Mouse (Mus musculus): ENCODE data around the gene Ppp2r1b. TPM values are rescaled to one million over a fixed set of nuclear protein-coding genes. Genes with fewer than 3 reads are reported as not detected.

The Ppp2r1b gene
- polyA plus RNA-seq, 1 experiment = 12.9 TPM

- Histone ChIP-seq H3K36me3 (ENCODE audit: control insufficient read depth, insufficient read depth) (peaks cover 14% of the 10 kb centered on the region), H3K27me3 (ENCODE audit: control insufficient read depth, insufficient read depth, insufficient read length) (no peaks in the 10 kb centered on the region), H3K4me2 (ENCODE audit: low read depth) (no peak overlapping the region), H3ac (ENCODE audit: control insufficient read depth, insufficient read length) (no peak overlapping the region), H3K4me3 (no peak overlapping the region), H3K79me2 (ENCODE audit: control insufficient read depth, insufficient read depth) (no peaks in the 10 kb centered on the region)
- TF ChIP-seq USF1 (IDR thresholded peaks at IDR 0.05; ENCODE audit: low read depth) (no peak), TCF3 (IDR thresholded peaks at IDR 0.05; ENCODE audit: insufficient read length, low read depth) (no peak), MYOG (IDR thresholded peaks at IDR 0.05; ENCODE audit: control insufficient read depth in 1 of 3, insufficient read depth in 1 of 3, insufficient read length in 2 of 3, low read depth in 2 of 3) (no peak), REST (IDR thresholded peaks at IDR 0.05; ENCODE audit: insufficient read depth, insufficient read length) (no peak), E2F4 (IDR thresholded peaks at IDR 0.05; ENCODE audit: insufficient read depth) (no peak), MAX (IDR thresholded peaks at IDR 0.05; ENCODE audit: low read depth) (no peak), SRF (IDR thresholded peaks at IDR 0.05; ENCODE audit: control insufficient read depth, insufficient read length, low read depth) (no peak), TCF12 (IDR thresholded peaks at IDR 0.05; ENCODE audit: insufficient read depth, poor library complexity, severe bottlenecking) (no peak), POLR2A (IDR thresholded peaks at IDR 0.05; ENCODE audit: insufficient read length, low read depth) (no peak), CEBPB (IDR thresholded peaks at IDR 0.05; ENCODE audit: insufficient read depth, poor library complexity, severe bottlenecking) (no peak), POLR2AphosphoS2 (IDR thresholded peaks at IDR 0.05; ENCODE audit: insufficient read length, low read depth) (no peak), MYOD1 (IDR thresholded peaks at IDR 0.05; ENCODE audit: control insufficient read depth in 1 of 3, insufficient read length in 2 of 3, low read depth in 2 of 3) (no peak)
Measured at GRCm38 (mm10) chr9:50873210-50873609, 28.1 kb downstream of the Ppp2r1b start.

- Histone ChIP-seq H3K4me3 (no peak overlapping the region), H3K4me2 (ENCODE audit: low read depth) (no peak overlapping the region), H3ac (ENCODE audit: control insufficient read depth, insufficient read length) (no peak overlapping the region), H3K79me2 (ENCODE audit: control insufficient read depth, insufficient read depth) (no peaks in the 10 kb centered on the region), H3K27me3 (ENCODE audit: control insufficient read depth, insufficient read depth, insufficient read length) (no peaks in the 10 kb centered on the region), H3K36me3 (ENCODE audit: control insufficient read depth, insufficient read depth) (peaks cover 18% of the 10 kb centered on the region)
- peak in 1 of 3 experiments; percentile 13 for TF ChIP-seq MYOD1 (IDR thresholded peaks at IDR 0.05; ENCODE audit: control insufficient read depth in 1 of 3, insufficient read length in 2 of 3, low read depth in 2 of 3)
- TF ChIP-seq MYOG (IDR thresholded peaks at IDR 0.05; ENCODE audit: control insufficient read depth in 1 of 3, insufficient read depth in 1 of 3, insufficient read length in 2 of 3, low read depth in 2 of 3) = no peak
Measured at GRCm38 (mm10) chr9:50874031-50874430, 28.9 kb downstream of the Ppp2r1b start.

GRCm38 (mm10) chr9:50875470-50875869, 30.4 kb downstream of the Ppp2r1b start:
- TF ChIP-seq MYOD1 (IDR thresholded peaks at IDR 0.05; ENCODE audit: control insufficient read depth in 1 of 3, insufficient read length in 2 of 3, low read depth in 2 of 3) (peak in 1 of 3 experiments; percentile 36), TCF12 (IDR thresholded peaks at IDR 0.05; ENCODE audit: insufficient read depth, poor library complexity, severe bottlenecking) (no peak)
- Histone ChIP-seq H3K36me3 (ENCODE audit: control insufficient read depth, insufficient read depth) (peaks cover 23% of the 10 kb centered on the region), H3K27me3 (ENCODE audit: control insufficient read depth, insufficient read depth, insufficient read length) (no peaks in the 10 kb centered on the region), H3K4me3 (no peak overlapping the region), H3K79me2 (ENCODE audit: control insufficient read depth, insufficient read depth) (no peaks in the 10 kb centered on the region), H3ac (ENCODE audit: control insufficient read depth, insufficient read length) (no peak overlapping the region), H3K4me2 (ENCODE audit: low read depth) (no peak overlapping the region)

GRCm38 (mm10) chr9:50876287-50876686, 31.2 kb downstream of the Ppp2r1b start:
- Histone ChIP-seq H3K27me3 (ENCODE audit: control insufficient read depth, insufficient read depth, insufficient read length) (no peaks in the 10 kb centered on the region), H3ac (ENCODE audit: control insufficient read depth, insufficient read length) (no peak overlapping the region), H3K36me3 (ENCODE audit: control insufficient read depth, insufficient read depth) (peaks cover 31% of the 10 kb centered on the region), H3K79me2 (ENCODE audit: control insufficient read depth, insufficient read depth) (no peaks in the 10 kb centered on the region), H3K4me3 (no peak overlapping the region), H3K4me2 (ENCODE audit: low read depth) (no peak overlapping the region)
- no peak for TF ChIP-seq POLR2AphosphoS2 (IDR thresholded peaks at IDR 0.05; ENCODE audit: insufficient read length, low read depth)
- TF ChIP-seq POLR2A (IDR thresholded peaks at IDR 0.05; ENCODE audit: insufficient read length, low read depth) = no peak
- TF ChIP-seq MAX (IDR thresholded peaks at IDR 0.05; ENCODE audit: low read depth) = no peak
- TF ChIP-seq USF1 (IDR thresholded peaks at IDR 0.05; ENCODE audit: low read depth) = no peak
- no peak for TF ChIP-seq MYOG (IDR thresholded peaks at IDR 0.05; ENCODE audit: control insufficient read depth in 1 of 3, insufficient read depth in 1 of 3, insufficient read length in 2 of 3, low read depth in 2 of 3)
- TF ChIP-seq TCF3 (IDR thresholded peaks at IDR 0.05; ENCODE audit: insufficient read length, low read depth) = no peak
- TF ChIP-seq TCF12 (IDR thresholded peaks at IDR 0.05; ENCODE audit: insufficient read depth, poor library complexity, severe bottlenecking) = no peak
- no peak for TF ChIP-seq SRF (IDR thresholded peaks at IDR 0.05; ENCODE audit: control insufficient read depth, insufficient read length, low read depth)
- no peak for TF ChIP-seq MYOD1 (IDR thresholded peaks at IDR 0.05; ENCODE audit: control insufficient read depth in 1 of 3, insufficient read length in 2 of 3, low read depth in 2 of 3)
- TF ChIP-seq E2F4 (IDR thresholded peaks at IDR 0.05; ENCODE audit: insufficient read depth) = no peak
- TF ChIP-seq REST (IDR thresholded peaks at IDR 0.05; ENCODE audit: insufficient read depth, insufficient read length) = no peak
- no peak for TF ChIP-seq CEBPB (IDR thresholded peaks at IDR 0.05; ENCODE audit: insufficient read depth, poor library complexity, severe bottlenecking)

- H3K27me3 ChIP-seq (ENCODE audit: control insufficient read depth, insufficient read depth, insufficient read length) = no peaks in the 10 kb centered on the region
- no peak overlapping the region for H3K4me3 ChIP-seq
- no peak for TF ChIP-seq MAX (IDR thresholded peaks at IDR 0.05; ENCODE audit: low read depth)
- TF ChIP-seq MYOG (IDR thresholded peaks at IDR 0.05; ENCODE audit: control insufficient read depth in 1 of 3, insufficient read depth in 1 of 3, insufficient read length in 2 of 3, low read depth in 2 of 3) = peak in 1 of 3 experiments; percentile 11
- H3K79me2 ChIP-seq (ENCODE audit: control insufficient read depth, insufficient read depth) = no peaks in the 10 kb centered on the region
- H3ac ChIP-seq (ENCODE audit: control insufficient read depth, insufficient read length) = no peak overlapping the region
- H3K36me3 ChIP-seq (ENCODE audit: control insufficient read depth, insufficient read depth) = peaks cover 37% of the 10 kb centered on the region
- H3K4me2 ChIP-seq (ENCODE audit: low read depth) = no peak overlapping the region
Measured at GRCm38 (mm10) chr9:50877431-50877830, 32.3 kb downstream of the Ppp2r1b start.
